Mouse (Mus musculus): ENCODE measurements at regions not wholly inside any gene's neighbourhood (a gene's known extent, or its start where the extent isn't known, plus 50 kb on each side); places are given as distances from the start of the nearest gene placed in this dataset.
"Not testable (repeated sequence)": the region's sequence is repeated elsewhere in the genome, so short reads cannot be mapped to it uniquely, and the experiment has no call there.

DNA sequence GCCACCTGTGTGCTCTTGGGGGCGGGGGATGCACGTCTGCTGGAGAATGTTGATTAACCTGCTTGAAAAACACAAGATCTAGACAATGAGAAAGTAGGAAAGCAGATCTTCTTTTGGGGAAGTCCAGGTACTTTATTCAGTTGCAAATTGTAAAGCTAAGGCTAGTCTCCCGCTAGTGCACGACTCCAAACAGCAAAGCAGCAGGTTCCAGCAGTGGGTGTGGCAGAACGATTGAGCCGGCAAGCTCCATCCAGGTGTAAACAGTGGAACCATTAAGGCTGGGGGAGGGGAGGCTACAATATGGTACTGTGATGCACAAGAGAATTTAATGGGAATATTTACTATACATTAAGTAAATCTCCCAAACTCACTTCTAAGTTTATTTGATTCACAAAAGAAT lies 448.6 kb upstream of the Cobl start:
- not testable (repeated sequence) for DNase-seq

DNA sequence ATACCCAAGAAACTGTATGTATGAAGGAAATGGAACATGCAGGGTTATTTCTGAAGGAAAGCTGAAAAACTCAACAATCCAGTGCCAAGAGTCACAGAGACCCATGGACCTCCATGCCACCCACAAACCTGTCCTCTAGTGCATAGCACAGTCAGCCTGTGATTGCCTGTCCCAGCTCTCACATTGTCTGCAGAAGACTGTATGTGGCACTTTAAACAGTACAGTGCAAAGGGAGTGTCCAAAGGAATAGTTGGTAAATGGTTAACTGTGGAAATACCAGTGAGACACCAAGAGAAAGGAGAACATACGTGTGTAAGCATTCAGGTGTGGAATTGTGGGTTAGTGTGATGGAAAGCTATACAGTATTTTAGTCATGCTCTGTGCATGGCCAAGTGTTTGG lies 409.0 kb upstream of the Cobl start:
- no peak for DNase-seq

DNA sequence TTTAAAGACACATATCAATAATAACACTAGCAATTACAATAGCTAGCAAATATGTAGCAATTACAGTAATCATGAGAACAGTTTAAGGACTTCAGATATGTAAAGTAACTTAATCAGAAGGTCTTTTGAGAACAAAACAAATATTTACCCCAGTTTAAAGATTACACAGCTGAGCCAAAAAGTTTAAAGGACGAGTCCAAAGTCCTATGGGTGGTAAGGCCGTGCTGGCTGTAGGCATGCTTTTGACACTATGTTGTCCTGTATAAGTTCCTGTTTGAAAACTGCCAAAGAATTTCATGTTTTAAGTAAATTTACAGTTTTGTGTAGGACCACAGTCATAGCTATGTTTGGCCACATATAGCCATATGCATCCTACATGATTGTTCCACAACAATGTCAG lies 408.0 kb upstream of the Cobl start:
- no peak for DNase-seq

DNA sequence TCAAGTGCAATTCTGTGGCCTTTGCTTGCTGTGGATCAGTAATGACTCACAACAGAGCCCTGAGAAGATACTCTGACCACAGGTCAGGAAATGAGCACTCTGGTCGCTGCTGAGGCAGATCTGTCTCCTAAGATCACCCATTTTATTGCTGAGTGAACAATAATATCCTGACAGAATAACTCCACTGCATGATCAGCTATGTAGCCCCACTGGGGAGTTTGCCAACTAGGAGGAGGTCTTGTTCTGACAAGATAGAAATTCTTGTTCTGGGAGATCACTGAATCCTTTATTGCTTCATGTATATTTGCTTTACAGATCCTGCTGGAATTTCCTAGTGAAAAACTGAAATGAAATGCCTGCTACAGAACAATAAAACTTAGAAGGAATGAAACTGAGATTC lies 407.6 kb upstream of the Cobl start:
- no peak for DNase-seq

DNA sequence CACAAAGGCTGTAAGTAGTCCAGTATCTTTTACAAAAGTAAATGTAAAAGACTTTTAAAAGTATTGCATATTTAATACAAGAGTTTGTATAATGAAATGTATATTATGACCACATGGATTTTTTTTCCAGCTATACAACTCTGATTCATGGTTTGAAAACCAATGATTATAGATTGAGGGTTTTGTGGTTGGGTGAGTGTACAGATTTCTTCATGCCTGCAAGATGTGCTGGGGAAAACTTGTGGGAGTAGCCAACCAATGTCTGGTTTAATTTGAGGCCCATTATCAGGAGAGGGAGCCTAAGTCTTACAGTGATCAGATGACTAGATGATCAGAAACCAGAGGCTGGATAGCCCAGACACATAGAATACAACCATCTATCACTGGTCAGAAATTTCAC lies 402.8 kb upstream of the Cobl start:
- DNase-seq = no peak

DNA sequence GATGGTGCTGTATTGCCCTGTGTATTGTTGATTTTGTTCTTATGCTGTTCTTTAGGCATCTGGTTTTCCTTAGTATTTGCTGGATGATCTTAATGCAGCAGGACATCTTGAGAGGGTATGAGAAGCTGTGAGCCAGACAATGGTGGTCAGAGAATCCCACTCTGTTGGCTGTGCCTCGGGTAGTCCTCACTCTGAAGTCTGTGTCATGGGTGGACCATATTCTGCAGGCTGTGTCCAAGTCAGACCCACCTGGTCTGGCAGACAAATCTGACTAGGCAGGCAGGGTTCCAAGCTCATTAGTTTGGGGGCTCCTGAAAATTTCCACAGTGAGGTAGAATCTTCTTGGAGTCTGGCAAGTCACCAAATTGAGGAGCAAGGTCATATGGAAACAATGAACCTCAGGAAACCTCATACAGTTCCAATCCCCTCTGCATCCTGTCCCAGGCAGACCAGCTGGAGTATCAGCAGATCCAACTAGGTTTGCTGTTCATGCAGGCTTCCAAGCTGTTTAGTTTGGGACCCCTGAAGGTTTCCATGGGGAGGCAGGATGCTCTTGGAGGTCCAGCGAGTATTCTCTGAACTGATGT lies 400.4 kb upstream of the Cobl start:
- no peak for DNase-seq

DNA sequence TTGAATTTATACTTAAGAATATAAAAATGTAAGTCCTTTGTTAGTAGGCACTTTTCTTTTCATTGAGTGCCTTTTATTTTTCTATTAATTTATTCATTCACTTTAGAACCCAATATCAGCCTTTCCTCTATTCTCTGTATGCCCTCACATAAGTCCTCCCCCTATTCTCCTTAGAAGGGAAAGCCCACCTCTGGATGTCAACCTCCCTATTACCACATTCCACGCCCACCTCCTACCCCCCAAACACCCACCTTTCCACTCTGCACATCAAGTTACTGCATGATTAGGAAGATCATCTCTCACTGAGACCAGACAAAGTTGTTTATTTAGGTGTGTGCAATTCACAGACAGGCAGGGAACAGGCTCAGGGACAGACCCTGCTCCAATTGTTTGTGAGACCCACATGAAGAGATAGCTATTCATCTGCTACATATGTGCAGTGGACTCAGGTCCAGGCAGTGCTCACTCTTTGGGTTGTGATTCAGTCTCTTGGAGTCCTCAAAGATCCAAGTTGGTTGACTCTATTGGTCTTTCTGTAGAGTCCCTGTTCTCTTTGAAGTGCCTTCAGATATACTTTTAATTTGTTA lies 394.7 kb upstream of the Cobl start:
- DNase-seq = no peak

DNA sequence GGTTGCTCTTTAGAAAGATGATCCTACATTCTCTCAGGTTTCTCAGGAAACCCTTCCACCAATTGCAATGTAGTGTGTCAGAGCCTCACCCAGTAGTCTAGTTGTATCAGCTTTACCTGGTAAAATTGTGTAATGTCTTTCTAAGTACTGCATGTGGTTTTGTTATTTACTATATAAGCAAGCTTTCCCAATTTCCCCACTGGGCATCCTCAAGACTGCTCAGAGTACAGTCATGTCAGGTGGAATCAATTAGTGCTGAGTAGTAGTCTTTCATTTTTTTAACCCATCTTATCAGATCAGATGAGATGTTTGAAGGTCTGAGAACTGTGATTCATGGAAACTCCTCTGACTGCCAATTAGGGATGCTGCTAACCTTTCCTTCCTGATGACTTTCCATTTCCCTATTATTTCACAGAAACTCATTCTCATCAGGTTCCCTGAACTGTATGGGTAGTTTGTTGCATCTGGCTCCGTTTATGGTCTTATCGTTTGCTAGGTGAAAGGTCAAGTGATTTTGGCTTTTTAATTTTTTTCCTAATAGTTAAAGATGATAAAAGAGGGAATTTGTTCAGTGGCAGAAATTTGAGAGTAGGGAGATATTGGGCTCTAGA lies 393.6 kb upstream of the Cobl start:
- DNase-seq = no peak

DNA sequence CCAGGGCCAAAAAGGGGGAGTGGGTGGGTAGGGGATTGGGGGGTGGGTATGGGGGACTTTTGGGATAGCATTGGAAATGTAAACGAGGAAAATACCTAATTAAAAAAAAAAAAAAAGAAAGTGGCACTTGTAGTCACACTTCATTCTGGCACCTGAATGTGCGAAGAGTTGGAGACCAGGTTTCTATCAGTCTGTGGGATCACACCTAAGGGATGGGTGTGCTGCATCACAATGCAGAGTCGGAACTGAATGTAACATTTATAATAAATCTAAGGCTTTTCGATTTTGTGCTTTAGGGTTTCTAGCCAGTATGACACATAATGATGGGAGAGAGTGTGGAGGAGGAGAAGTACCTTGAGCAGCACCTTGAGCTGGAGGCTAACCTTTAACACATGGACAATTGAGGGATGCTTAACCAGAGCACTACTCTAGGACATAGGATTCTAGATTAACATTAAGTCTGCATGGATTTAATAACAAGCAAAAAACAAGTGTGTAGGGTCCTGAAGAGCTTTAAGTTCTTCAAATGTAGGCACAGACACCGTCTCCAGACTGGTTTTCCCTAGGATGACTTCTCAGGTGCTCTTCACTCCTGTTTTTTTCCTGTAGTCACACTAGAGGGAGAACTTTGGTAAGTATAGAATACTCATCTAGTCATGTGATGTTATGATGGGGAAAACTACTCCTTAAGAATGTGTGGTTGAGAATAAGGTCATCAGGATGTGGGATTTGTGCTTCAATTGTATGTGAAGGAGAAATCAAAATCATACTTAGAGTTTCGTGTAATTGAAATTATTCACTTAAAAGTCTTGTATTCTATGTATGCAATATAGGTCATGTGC lies 392.8 kb upstream of the Cobl start:
- DNase-seq = no peak

DNA sequence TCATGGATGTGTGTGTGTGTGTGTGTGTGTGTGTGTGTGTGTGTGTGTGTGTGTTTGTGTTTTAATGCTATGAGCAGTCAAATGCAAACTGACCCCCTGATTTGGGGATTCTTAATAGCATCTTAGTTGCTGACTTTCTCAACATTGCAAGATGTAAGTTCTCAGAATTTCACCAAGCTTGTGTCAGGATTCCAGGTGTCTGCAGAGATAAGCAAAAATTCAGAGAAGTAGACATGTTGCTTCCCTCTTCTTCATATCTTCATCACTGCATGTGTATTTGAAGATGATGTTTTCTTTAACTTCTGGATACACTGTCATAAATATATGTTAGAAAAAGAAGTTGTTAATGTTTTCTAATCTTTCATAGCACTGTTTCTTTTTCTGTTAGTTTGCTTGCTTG lies 383.0 kb upstream of the Cobl start:
- DNase-seq = no peak

DNA sequence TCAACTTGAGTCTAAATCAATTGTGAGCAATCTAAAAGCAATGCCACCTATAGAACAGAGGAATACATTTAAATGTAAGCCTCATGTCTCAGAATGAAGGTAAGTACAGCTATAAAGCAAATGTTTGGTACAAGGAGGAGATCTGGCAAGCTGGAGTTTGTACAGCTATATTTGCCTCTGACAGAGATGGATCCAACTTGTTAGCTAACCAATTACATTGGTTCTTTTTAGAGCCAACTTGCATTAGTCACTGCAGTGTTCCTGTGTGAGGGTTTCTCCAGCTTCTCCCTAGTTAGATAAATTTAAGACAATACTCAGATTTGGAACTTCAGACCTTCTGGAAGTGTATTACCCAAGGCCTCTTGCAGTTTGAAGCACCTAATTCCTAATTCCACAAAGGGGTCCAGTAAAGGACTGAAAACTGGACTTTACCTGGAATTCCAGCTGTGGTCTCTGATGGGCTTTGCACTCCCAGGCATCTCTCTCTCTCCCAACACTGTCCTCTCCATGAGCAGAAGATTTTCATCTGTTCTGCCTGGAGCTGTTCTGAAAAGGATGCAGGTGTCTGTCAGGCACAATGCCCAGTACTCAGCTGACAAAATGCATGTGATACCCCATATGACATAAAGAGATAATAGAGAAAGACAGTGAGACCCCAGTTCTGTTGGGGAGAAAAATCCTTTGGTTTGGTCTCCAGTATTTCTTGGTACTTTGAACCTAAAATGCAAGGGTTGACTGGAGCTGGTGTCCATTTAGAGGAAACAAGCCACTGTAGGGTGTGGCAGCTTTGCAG lies 379.1 kb upstream of the Cobl start:
- DNase-seq = no peak

DNA sequence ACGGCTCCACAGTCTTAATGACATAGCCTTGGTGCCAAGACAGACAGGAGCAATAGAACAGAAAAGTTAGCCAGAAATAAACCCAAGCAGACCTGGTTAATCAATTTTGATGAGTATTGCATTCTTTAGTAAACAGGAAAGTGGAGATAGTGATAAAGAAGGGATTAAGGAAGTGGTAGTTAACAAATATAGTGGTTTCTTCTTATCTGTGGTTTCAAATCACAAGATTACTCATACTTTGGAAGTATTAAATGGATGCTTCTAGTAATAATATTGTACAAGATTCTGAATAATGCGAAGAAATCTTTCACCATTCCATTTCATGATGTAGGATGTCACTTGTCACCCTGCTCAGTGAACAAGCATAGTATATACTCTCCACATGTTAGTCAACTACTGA lies 376.6 kb upstream of the Cobl start:
- no peak for DNase-seq

DNA sequence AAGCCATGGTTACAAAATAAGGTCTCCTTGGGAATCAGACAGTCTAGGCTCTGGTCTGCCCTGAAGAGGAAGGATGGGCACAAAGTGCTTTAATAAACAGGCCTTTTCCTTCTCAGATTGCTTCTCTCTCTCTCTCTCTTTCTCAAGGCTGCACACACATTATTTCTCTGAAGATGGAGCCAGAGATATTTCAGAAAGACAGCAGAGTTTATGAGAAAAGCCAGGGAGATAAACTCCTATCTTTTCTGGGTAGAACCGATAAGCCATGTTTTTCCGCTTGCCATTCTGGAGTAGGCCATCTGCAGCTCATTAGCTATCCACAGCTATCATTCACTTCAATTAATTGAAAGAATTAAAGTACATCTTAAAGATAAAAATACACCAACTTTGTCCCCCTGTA lies 373.2 kb upstream of the Cobl start:
- DNase-seq = no peak

DNA sequence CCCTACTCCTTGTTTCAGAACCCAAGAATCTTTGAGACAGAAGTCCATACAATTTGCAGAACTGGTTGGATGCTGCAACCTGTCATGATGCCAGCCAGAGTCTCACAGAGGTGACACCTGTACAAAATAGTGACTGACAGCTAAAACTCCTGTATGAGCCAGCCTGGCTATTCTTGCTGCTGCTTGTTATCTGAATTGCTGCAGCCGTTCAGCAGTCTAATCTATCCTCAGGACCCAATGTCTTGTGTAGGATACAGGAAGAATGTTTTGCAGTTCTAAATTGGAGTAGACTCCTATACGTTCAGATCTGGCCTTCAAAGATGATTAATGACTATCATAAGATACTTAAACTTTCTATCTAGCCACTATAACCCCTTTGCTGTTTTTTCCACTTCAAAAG lies 372.6 kb upstream of the Cobl start:
- DNase-seq = no peak

DNA sequence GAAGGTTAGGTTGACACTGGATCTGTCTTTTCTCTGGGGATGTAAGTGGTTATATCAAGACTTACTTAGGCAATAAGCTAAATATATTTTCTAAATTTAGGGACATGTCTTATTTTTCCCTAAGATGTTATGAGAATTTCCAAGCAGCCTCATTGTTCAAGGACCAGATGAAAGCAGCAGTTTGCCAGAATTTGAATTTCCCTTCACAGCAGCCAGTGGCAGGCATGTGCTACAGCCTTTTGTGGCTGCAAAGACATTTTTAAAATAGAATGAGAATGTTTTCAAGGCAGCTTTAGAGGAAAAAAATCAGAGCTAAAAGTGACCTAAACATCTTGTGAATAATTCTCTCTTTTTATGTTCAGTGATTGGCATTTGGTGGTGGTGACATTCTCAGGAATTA lies 371.6 kb upstream of the Cobl start:
- no peak for DNase-seq

DNA sequence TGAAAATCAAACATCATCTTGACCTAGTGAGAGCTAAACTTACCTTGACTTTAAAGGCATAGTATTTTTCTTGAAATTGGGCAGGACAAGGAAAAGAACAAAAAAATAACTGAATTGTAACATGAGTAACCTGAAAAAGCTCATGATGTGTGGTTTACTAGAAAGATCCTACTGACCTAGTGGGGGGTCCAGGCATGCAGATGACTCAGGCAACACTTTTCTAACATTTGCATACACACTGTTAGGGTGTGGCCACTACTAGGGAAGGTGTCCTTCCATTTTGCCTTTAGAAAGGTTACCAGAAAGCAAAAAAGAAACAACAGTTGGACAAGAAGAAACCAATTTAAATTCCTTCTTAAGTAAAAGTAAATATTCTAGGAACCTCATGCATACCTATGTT lies 347.3 kb upstream of the Cobl start:
- DNase-seq = no peak

DNA sequence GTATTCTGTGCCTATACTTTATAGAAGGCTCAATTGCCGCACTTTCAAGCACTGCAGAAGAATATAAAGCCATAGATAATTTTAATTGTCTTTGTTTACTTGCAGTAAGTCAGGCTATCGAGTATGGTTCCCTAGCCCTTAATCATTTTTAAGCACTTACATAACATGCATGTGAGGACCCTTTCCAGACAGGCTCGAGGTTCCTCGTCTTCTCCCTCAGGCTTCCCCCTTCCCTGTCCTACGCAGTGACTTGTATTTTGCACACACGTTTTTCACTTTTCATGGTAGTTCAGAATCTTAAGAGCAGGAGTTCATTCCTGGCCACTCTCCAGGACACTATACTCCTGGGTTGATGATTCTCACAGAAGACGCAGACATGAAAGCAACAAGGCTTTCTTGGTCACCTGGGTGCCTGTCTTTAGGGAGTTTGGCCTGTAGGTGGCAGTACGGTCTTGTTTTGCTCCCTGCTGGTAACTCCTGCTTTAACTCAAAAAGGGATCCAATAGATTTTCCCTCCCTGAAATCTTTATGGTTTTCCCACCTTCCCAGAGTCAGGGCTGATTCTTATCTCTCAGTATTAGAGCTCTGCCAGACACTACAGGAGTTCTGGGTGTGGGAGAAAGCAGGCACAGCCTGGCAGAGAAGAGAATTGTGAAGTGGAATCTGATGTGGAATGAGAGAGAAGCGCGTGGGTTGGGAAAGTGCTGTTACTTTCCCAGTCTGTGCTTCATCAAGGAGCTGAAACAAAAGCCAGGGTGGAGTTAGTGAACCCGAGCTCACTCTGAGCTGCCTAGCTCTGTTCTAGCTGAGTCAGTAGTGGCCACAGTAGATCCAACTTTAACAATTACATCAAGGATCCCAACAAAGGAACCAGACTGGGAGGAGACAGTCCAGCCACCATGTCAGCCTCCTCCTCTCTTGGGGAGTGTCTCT lies 346.5 kb upstream of the Cobl start:
- DNase-seq = peak in 1 of 2 experiments; percentile 43
